Mouse (Mus musculus): ENCODE results near the gene Nrxn1.

DNA sequence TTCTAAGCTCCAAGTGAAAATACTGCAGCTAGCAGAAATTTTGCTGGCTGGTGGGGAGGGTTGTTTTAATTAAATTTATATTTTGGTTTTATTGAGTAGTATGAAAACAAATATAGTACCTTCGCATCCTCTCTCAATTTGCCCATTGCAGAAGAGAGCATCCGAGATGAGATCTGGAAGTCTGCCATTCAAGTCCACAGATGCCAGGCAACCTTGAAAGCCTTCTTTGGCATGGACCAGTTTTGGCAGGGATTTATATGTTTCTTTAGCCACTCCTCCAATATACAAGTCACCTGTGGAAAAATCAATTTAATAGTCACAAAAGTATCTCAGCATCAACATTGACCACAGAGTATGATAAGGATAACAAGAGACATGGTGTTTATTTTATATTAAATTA is 527.7 kb downstream of the Nrxn1 start:
- TF ChIP-seq POLR2A (IDR thresholded peaks at IDR 0.05; ENCODE audit: insufficient read depth, low read depth, low read length) = no peak
- TF ChIP-seq CTCF (IDR thresholded peaks at IDR 0.05) = no peak
- no peak for TF ChIP-seq EP300 (IDR thresholded peaks at IDR 0.05; ENCODE audit: insufficient read depth, low read depth, low read length)
